In the genomic region with DNA sequence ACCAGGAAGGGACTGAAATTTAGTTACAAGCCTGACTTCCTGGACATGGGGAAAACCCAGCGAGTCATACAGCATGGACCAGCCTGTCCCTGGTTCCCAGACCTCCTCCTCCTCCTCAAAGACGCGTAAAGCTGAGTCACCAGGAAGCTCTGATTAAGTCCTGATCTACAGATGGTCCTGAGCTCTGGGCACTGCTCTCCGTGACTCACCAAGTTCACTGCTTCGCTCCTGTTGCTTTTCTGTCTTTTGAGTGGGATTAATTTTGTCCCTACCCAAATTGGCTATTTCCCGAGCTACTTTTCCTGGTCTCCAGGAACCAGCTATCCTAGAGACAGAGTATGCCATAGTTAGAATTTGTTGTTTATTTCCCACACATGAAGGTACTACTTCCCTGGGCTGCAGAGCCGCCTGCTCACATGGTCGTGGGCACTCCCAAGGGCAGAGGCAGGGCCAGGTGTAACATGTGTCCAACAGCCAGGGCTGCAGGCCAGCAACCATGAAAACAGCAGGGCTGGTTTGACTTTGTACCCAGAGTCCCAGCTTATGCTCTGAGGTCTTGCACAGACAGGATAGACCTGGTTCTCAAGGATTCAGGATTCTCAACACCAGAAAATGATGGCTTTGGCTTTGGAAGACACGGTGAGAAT, we compare ENCODE assay signal across 11 mouse cellular contexts. TPM values are rescaled to one million over a fixed set of nuclear protein-coding genes. Genes with fewer than 3 reads are reported as not detected.
DNase-seq lines count a peak whose midpoint lies in the region; ATAC-seq lines count a peak whose summit lies in the region.
"Had no signal": no experiment of that assay in that cellular context is flagged by ENCODE, and none has a peak within 500 bp of the region (broad histone marks: within the 10 kb centered on the region; RNA-seq: fewer than 3 reads in every experiment).

No protein-coding gene starts in this region.

- peak; percentile 15 to 46 for DNase-seq in layer of hippocampus, adult 18-20 months (ENCODE audit: low spot score in 2 of 2)
- DNase-seq in layer of hippocampus, adult 9-10 months (ENCODE audit: low spot score), result no peak
- DNase-seq in 416B (ENCODE audit: low read depth), result peak; percentile 89
- DNase-seq in adrenal gland, postnatal 10 days, result peak; percentile 55
- DNase-seq in midbrain, embryonic 14.5 days, result no peak
- DNase-seq in lung, adult 18-20 months, result no peak
- DNase-seq in heart, postnatal 25 days (ENCODE audit: low spot score), result no peak
- DNase-seq: cerebellum, adult 9-10 months had no signal

- H3K4me2 ChIP-seq in kidney, embryonic 16.5 days (replicated peaks; ENCODE audit: low read depth, low read length), result no peak overlapping the region
- no peak overlapping the region for H3K4me2 ChIP-seq in midbrain, embryonic 14.5 days (ENCODE audit: low read length)
- H3K4me2 ChIP-seq: limb, embryonic 13.5 days had no signal

- peak; percentile 66 for ATAC-seq in kidney, embryonic 16.5 days (ENCODE audit: low FRiP score, low TSS enrichment)
- ATAC-seq in midbrain, embryonic 14.5 days (ENCODE audit: low FRiP score, low TSS enrichment), result no peak

- 69% methylated on average over 9 of the region's 9 CpGs for WGBS in kidney, embryonic 16.5 days
- 85% methylated on average over 9 of the region's 9 CpGs for WGBS in midbrain, embryonic 14.5 days

- H3K4me1 ChIP-seq in kidney, embryonic 16.5 days (ENCODE audit: insufficient read depth, low read length), result no peaks in the 10 kb centered on the region
- H3K4me1 ChIP-seq in midbrain, embryonic 14.5 days (ENCODE audit: control insufficient read depth, insufficient read depth, low read length), result no peaks in the 10 kb centered on the region
- H3K4me1 ChIP-seq: limb, embryonic 13.5 days had no signal

- no peaks in the 10 kb centered on the region for H3K36me3 ChIP-seq in kidney, embryonic 16.5 days (ENCODE audit: insufficient read depth, low read length)
- no peaks in the 10 kb centered on the region for H3K36me3 ChIP-seq in midbrain, embryonic 14.5 days (ENCODE audit: control insufficient read depth, insufficient read depth, low read length)
- H3K36me3 ChIP-seq: limb, embryonic 13.5 days had no signal

- no peaks in the 10 kb centered on the region for H3K9me3 ChIP-seq in kidney, embryonic 16.5 days (ENCODE audit: low read length)
- H3K9me3 ChIP-seq in midbrain, embryonic 14.5 days (ENCODE audit: control insufficient read depth, low read length), result no peaks in the 10 kb centered on the region
- H3K9me3 ChIP-seq: limb, embryonic 13.5 days had no signal

- no peak overlapping the region for H3K9ac ChIP-seq in kidney, embryonic 16.5 days (replicated peaks; ENCODE audit: low read length)
- no peak overlapping the region for H3K9ac ChIP-seq in midbrain, embryonic 14.5 days (replicated peaks; ENCODE audit: low read length)
- H3K9ac ChIP-seq: limb, embryonic 13.5 days had no signal

- H3K4me3 ChIP-seq in kidney, embryonic 16.5 days (ENCODE audit: low read length), result no peak overlapping the region
- H3K4me3 ChIP-seq in midbrain, embryonic 14.5 days (replicated peaks; ENCODE audit: low read depth, low read length), result no peak overlapping the region
- H3K4me3 ChIP-seq: limb, embryonic 13.5 days had no signal

- intact Hi-C loops in heart, postnatal 25 days (cut with DNase I), result no loop called here

- H3K27ac ChIP-seq in kidney, embryonic 16.5 days (ENCODE audit: low read length), result no peak overlapping the region
- H3K27ac ChIP-seq in midbrain, embryonic 14.5 days (replicated peaks; ENCODE audit: low read depth, low read length), result no peak overlapping the region
- H3K27ac ChIP-seq: limb, embryonic 13.5 days had no signal

- H3K27me3 ChIP-seq in kidney, embryonic 16.5 days (ENCODE audit: insufficient read depth, low read length), result no peaks in the 10 kb centered on the region
- no peaks in the 10 kb centered on the region for H3K27me3 ChIP-seq in midbrain, embryonic 14.5 days (ENCODE audit: control insufficient read depth, insufficient read depth, low read length)
- H3K27me3 ChIP-seq: limb, embryonic 13.5 days had no signal

RNA-seq across cellular contexts. Expression of gene Uox, which starts 2.2 kb away (rescaled TPM):
- under 1 TPM in 1 of 2 experiments, not detected in 1; 0.45 TPM for total RNA-seq in layer of hippocampus, adult 18-20 months (2021)
- total RNA-seq in adrenal gland, postnatal 10 days (2021), result 100 to 1,000 TPM in 1 of 2 experiments, 10 to 100 TPM in 1; 44.1 to 112 TPM
- 0.25 and 0.51 TPM in 2 replicates for polyA plus RNA-seq in kidney, embryonic 16.5 days (2015; fragmentation: Nextera tagmentation; extraction: Ambion mirVana)
- not detected in 2 replicates for polyA plus RNA-seq in midbrain, embryonic 14.5 days (2014; fragmentation: Nextera tagmentation; extraction: Ambion mirVana)
- not detected for total RNA-seq in heart, postnatal 25 days (2021)
- total RNA-seq: heart, adult 18-20 months had no signal

RNA-seq across cellular contexts. Expression of gene Rpf1, which starts 46.8 kb away (rescaled TPM):
- total RNA-seq in layer of hippocampus, adult 18-20 months (2021), result 10 to 100 TPM; 16.7 to 18.7 TPM
- total RNA-seq in adrenal gland, postnatal 10 days (2021), result 10 to 100 TPM; 26.1 to 28.9 TPM
- 56.8 and 59.5 TPM in 2 replicates for polyA plus RNA-seq in kidney, embryonic 16.5 days (2015; fragmentation: Nextera tagmentation; extraction: Ambion mirVana)
- 46.1 and 49.4 TPM in 2 replicates for polyA plus RNA-seq in midbrain, embryonic 14.5 days (2014; fragmentation: Nextera tagmentation; extraction: Ambion mirVana)
- 10 to 100 TPM; 13.6 to 15.5 TPM for total RNA-seq in heart, postnatal 25 days (2021)

RNA-seq across cellular contexts. Expression of gene Dnase2b, which starts 47.4 kb away (rescaled TPM):
- not detected for total RNA-seq in layer of hippocampus, adult 18-20 months (2021)
- total RNA-seq in adrenal gland, postnatal 10 days (2021), result 1 to 10 TPM in 1 of 2 experiments, under 1 TPM in 1; 0.61 to 1.7 TPM
- polyA plus RNA-seq in kidney, embryonic 16.5 days (2015; fragmentation: Nextera tagmentation; extraction: Ambion mirVana), result not detected in 2 replicates
- not detected in 2 replicates for polyA plus RNA-seq in midbrain, embryonic 14.5 days (2014; fragmentation: Nextera tagmentation; extraction: Ambion mirVana)
- not detected for total RNA-seq in heart, postnatal 25 days (2021)
- total RNA-seq: heart, adult 18-20 months had no signal
- polyA plus RNA-seq: limb, embryonic 13.5 days had no signal

Comparison
In these comparisons a context has a peak if more than half of its experiments do, and no peak if none do; other contexts are left out.
1. DNase-seq: peak in layer of hippocampus, adult 18-20 months (2 of 2), 416B (single experiment) and adrenal gland, postnatal 10 days (single experiment); none in layer of hippocampus, adult 9-10 months (single experiment), midbrain, embryonic 14.5 days (single experiment), lung, adult 18-20 months (0 of 2) and heart, postnatal 25 days (single experiment).
2. RNA of gene Uox, which starts 2.2 kb away (total RNA-seq): 44.1 to 112 TPM in adrenal gland, postnatal 10 days; 0.45 TPM in layer of hippocampus, adult 18-20 months and not detected in heart, postnatal 25 days; every median in the first group is over 10 times any median in the second.